Mouse (Mus musculus): ENCODE measurements around the gene Ptafr. TPM values are rescaled to one million over a fixed set of nuclear protein-coding genes. Genes with fewer than 3 reads are reported as not detected.

Ptafr gene
- polyA plus RNA-seq, 1 experiment from 2014 or later = 5.2 TPM

GRCm38 (mm10) chr4:132524808-132525207 lies 39.1 kb upstream of the Ptafr start:
- peak; percentile 37; the same call in 1 of the 2 replicates for ATAC-seq
- H3K4me1 ChIP-seq (replicated peaks; ENCODE audit: control insufficient read depth, insufficient read depth, low read length) = peaks cover 9% of the 10 kb centered on the region
- H3K4me2 ChIP-seq (replicated peaks; ENCODE audit: low read depth) = no peak overlapping the region
- H3K27me3 ChIP-seq (replicated peaks; ENCODE audit: control insufficient read depth, insufficient read depth, low read length) = no peaks in the 10 kb centered on the region
- no peaks in the 10 kb centered on the region for H3K36me3 ChIP-seq (ENCODE audit: control insufficient read depth, insufficient read depth)
- H3K4me3 ChIP-seq (ENCODE audit: low read depth, low read length) = no peak overlapping the region
- peak overlapping the region; percentile 17; the same call in 1 of the 2 replicates for H3K9ac ChIP-seq (ENCODE audit: low read depth, low read length)
- no peak for TF ChIP-seq CTCF (IDR thresholded peaks at IDR 0.05; ENCODE audit: low read depth)
- WGBS = 24% methylated on average over 6 of the region's 6 CpGs
- H3K9me3 ChIP-seq (ENCODE audit: control insufficient read depth) = no peaks in the 10 kb centered on the region
- H3K27ac ChIP-seq (ENCODE audit: low read depth, low read length) = peak overlapping the region; percentile 62; the same call in 1 of the 2 replicates

DNA sequence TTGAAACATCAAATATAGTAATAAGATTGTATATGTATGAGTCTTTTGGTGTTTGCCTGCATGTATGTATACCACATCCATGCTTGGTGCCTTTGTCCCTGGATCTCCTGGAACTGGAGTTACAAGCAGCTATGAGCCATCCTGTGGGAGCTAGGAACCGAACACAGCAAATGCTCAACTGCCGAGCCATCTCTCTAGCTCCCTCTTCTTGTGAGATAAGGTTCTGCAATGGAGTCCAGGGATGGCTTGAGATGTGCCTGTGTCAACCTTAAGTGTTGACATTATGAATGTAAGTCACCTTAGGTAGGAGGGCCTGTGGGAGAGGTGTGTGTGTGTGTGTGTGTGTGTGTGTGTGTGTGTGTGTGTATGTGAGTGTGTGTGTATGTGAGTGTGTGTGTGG lies 37.2 kb upstream of the Ptafr start:
- Histone ChIP-seq H3K36me3 (ENCODE audit: control insufficient read depth, insufficient read depth) (0 out of 2 replicates have a peak, but pooled peaks cover 7% of the 10 kb centered on the region), H3K9me3 (ENCODE audit: control insufficient read depth) (no peaks in the 10 kb centered on the region), H3K4me2 (replicated peaks; ENCODE audit: low read depth) (no peak overlapping the region), H3K27ac (ENCODE audit: low read depth, low read length) (no peak overlapping the region), H3K27me3 (replicated peaks; ENCODE audit: control insufficient read depth, insufficient read depth, low read length) (no peaks in the 10 kb centered on the region), H3K9ac (ENCODE audit: low read depth, low read length) (no peak overlapping the region), H3K4me3 (ENCODE audit: low read depth, low read length) (no peak overlapping the region), H3K4me1 (replicated peaks; ENCODE audit: control insufficient read depth, insufficient read depth, low read length) (peaks cover 9% of the 10 kb centered on the region)
- peak; percentile 66 for TF ChIP-seq CTCF (IDR thresholded peaks at IDR 0.05; ENCODE audit: low read depth)
- WGBS = 55% methylated on average over 2 of the region's 2 CpGs
- no peak for ATAC-seq

DNA sequence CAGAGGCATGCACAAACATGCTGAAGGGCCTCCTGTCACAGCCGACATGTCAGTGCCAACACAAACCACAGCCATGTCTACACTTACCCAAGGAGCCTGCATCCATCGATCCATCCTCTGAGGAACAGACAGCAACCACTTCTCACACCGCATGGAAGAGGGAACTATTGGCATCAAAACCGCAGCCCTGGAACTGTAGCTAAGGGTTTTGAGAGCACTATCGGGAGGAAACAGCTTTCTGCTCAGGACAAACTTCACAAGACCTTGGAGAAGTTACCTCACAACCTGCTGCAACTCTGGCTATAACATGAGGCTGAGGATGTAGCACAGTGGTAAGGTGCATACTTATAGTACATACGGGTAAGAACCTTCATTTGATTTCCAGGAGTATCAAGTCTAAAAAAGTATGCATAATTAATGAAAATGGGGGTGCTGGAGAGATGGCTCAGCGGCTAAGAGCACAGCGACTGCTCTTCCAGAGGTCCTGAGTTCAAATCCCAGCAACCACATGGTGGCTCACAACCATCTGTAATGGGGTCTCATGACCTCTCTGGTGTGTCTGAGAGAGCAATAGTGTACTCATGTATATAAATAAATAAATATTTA lies 35.8 kb upstream of the Ptafr start:
- peaks cover 9% of the 10 kb centered on the region for H3K4me1 ChIP-seq (replicated peaks; ENCODE audit: control insufficient read depth, insufficient read depth, low read length)
- no peaks in the 10 kb centered on the region for H3K27me3 ChIP-seq (replicated peaks; ENCODE audit: control insufficient read depth, insufficient read depth, low read length)
- no peak overlapping the region for H3K27ac ChIP-seq (ENCODE audit: low read depth, low read length)
- H3K4me3 ChIP-seq (ENCODE audit: low read depth, low read length) = no peak overlapping the region
- no peak for ATAC-seq
- no peak overlapping the region for H3K9ac ChIP-seq (ENCODE audit: low read depth, low read length)
- no peak for TF ChIP-seq CTCF (IDR thresholded peaks at IDR 0.05; ENCODE audit: low read depth)
- H3K36me3 ChIP-seq (ENCODE audit: control insufficient read depth, insufficient read depth) = 0 out of 2 replicates have a peak, but pooled peaks cover 7% of the 10 kb centered on the region
- no peaks in the 10 kb centered on the region for H3K9me3 ChIP-seq (ENCODE audit: control insufficient read depth)
- WGBS = 93% methylated on average over 8 of the region's 8 CpGs
- no peak overlapping the region for H3K4me2 ChIP-seq (replicated peaks; ENCODE audit: low read depth)

DNA sequence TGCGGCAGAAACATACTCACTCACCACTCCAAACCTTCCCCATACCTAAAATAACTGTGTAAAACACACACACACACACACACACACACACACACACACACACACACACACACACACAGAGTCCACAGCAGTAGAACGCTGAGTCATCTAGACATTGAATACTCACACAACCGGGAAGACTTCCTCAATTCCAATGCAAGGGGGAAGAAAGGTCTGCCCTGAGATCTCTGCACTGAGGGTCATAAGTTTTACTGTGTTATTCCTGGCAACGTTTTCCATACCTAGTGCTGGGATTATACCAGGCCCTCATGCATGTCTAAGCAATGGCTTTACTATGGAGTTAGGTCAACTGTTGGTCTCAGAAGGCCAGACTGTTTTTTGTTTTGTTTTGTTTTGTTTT lies 34.5 kb upstream of the Ptafr start:
- Histone ChIP-seq H3K4me3 (ENCODE audit: low read depth, low read length) (no peak overlapping the region), H3K4me2 (replicated peaks; ENCODE audit: low read depth) (no peak overlapping the region), H3K9ac (ENCODE audit: low read depth, low read length) (no peak overlapping the region), H3K4me1 (replicated peaks; ENCODE audit: control insufficient read depth, insufficient read depth, low read length) (peaks cover 11% of the 10 kb centered on the region), H3K27me3 (replicated peaks; ENCODE audit: control insufficient read depth, insufficient read depth, low read length) (no peaks in the 10 kb centered on the region), H3K27ac (ENCODE audit: low read depth, low read length) (no peak overlapping the region), H3K9me3 (ENCODE audit: control insufficient read depth) (no peaks in the 10 kb centered on the region), H3K36me3 (ENCODE audit: control insufficient read depth, insufficient read depth) (0 out of 2 replicates have a peak, but pooled peaks cover 7% of the 10 kb centered on the region)
- 52% methylated on average over 4 of the region's 4 CpGs for WGBS
- ATAC-seq = 0 out of 2 replicates have a peak, but pooled peaks have one; percentile 5
- no peak for TF ChIP-seq CTCF (IDR thresholded peaks at IDR 0.05; ENCODE audit: low read depth)

DNA sequence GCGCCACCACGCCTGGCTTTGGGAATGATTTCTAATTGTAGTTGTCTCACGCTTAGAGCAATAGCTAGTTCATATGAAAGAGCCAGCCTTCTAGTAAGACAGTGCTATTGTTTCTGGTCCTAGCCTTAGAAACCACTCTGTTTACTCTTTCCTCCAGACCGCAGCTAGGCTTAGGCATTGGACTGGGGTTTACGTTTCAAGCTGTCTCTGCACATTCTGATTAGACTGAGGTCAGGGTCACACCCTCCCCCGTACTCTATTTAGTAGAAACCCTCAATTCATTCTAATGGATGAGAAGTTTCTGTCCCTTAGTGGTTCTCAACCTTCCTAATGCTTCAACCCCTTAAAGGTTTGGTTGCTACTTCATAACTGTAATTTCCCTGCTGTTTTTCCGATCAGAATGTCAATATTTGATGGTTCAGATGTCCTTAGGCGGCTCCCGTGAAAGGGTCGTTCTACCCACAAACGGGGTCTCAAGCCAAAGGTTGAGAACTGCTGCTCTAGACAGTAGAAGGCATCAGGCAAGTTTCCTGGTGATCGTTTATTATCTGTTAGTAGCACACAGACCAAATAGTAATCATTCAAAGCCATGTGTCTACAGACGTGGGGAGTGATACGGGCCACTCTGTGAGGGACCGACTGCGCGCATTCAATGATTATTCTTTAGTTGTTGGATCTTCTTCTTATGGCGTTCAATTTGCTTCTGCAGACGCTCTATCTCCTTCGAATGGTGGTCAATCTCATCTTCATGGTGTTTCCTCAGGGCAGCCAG lies 33.6 kb upstream of the Ptafr start:
- Histone ChIP-seq H3K4me3 (ENCODE audit: low read depth, low read length) (no peak overlapping the region), H3K4me1 (replicated peaks; ENCODE audit: control insufficient read depth, insufficient read depth, low read length) (peaks cover 4% of the 10 kb centered on the region; the same call in 1 of the 2 replicates), H3K9me3 (ENCODE audit: control insufficient read depth) (no peaks in the 10 kb centered on the region), H3K9ac (ENCODE audit: low read depth, low read length) (no peak overlapping the region), H3K27ac (ENCODE audit: low read depth, low read length) (0 out of 2 replicates have a peak overlapping the region, but pooled peaks have one; percentile 10), H3K27me3 (replicated peaks; ENCODE audit: control insufficient read depth, insufficient read depth, low read length) (no peaks in the 10 kb centered on the region), H3K36me3 (ENCODE audit: control insufficient read depth, insufficient read depth) (0 out of 2 replicates have a peak, but pooled peaks cover 7% of the 10 kb centered on the region), H3K4me2 (replicated peaks; ENCODE audit: low read depth) (no peak overlapping the region)
- TF ChIP-seq CTCF (IDR thresholded peaks at IDR 0.05; ENCODE audit: low read depth) = no peak
- 83% methylated on average over 20 of the region's 20 CpGs for WGBS
- no peak for ATAC-seq

DNA sequence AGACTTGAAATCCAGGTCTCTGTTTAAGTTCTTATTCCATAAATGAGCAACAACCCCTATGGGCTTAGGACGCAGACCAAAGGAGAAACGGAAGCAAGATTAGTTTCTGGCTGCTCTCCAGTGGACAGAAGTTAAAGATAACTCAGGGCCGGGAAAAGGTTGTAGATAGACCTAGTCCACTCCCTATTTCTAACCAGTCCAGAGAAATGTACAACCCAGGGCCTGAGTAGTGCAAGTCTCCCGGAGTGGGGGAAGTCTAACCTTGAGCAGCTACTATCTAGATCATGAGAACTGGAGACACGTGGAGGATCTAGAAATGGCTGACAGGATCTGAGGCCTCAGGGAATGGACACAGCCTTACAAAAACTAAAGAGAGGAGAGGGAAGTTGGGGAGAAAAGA lies 31.4 kb upstream of the Ptafr start:
- no peak for ATAC-seq
- peak overlapping the region; percentile 48 for H3K9ac ChIP-seq (ENCODE audit: low read depth, low read length)
- H3K4me3 ChIP-seq (ENCODE audit: low read depth, low read length) = peak overlapping the region; percentile 49
- no peaks in the 10 kb centered on the region for H3K9me3 ChIP-seq (ENCODE audit: control insufficient read depth)
- peaks cover 4% of the 10 kb centered on the region for H3K4me1 ChIP-seq (replicated peaks; ENCODE audit: control insufficient read depth, insufficient read depth, low read length)
- H3K4me2 ChIP-seq (replicated peaks; ENCODE audit: low read depth) = peak overlapping the region; percentile 63
- H3K27ac ChIP-seq (ENCODE audit: low read depth, low read length) = peak overlapping the region; percentile 87
- no peaks in the 10 kb centered on the region for H3K27me3 ChIP-seq (replicated peaks; ENCODE audit: control insufficient read depth, insufficient read depth, low read length)
- 2% methylated on average over 5 of the region's 5 CpGs for WGBS
- no peak for TF ChIP-seq CTCF (IDR thresholded peaks at IDR 0.05; ENCODE audit: low read depth)
- H3K36me3 ChIP-seq (ENCODE audit: control insufficient read depth, insufficient read depth) = 0 out of 2 replicates have a peak, but pooled peaks cover 7% of the 10 kb centered on the region

Measured in intestine, postnatal 0 days (tissue).